Mouse (Mus musculus): ENCODE results near the gene Ccl19.
"Not testable (repeated sequence)": the region's sequence is repeated elsewhere in the genome, so short reads cannot be mapped to it uniquely, and the experiment has no call there.

The Ccl19 gene

GRCm38 (mm10) chr4:42756477-42756876, at the start of gene Ccl19:
Ccl19 (minus strand) TSS chr4:42756577.
- not testable (repeated sequence) for DNase-seq (ENCODE audit: low spot score in 2 of 2)

GRCm38 (mm10) chr4:42773893-42774292, 17.5 kb upstream of the Ccl19 start, which contains the start of gene Ccl21a:
Ccl21a (minus strand) TSS chr4:42773993.
- not testable (repeated sequence) for DNase-seq (ENCODE audit: low spot score in 2 of 2)

DNA sequence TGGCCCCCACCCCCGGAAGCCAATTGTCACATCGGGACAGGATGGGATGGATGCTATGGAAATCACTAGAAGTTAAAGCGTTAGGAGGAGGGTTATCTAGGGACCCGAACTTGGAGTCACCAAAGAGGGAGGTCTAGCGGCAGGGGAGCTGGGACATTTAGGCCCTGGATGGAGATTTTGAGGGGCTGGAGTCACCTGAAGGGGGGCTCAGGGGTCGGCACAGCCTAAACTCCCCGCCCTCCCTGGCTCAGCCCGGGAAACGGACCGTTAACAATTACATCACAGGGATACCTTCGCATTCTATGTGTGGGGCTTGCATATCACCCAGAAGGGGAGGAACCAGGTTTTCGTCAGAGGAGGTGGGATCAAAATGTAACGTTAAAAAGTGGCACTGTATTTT, 21.1 kb downstream of the Ccl19 start, which contains the start of gene 4930578G10Rik:
Gene 4930578G10Rik, plus strand, starts transcription at position 301 of the 400 bp plus-strand sequence.
- DNase-seq (ENCODE audit: low spot score in 2 of 2) = not testable (repeated sequence)
